Mouse (Mus musculus) testis, postnatal 10 days (tissue): Measurements from ENCODE around the gene Pde1a.

Experiments used
- DNase-seq: peaks from one replicate; pipeline ENCODE4 v3.0.0; 2021; ENCODE audit warnings: low spot score

Pde1a gene

GRCm38 (mm10) chr2:79815708-79816484 lies 313.4 kb downstream of the Pde1a start:
- DNase-seq, result no peak

- DNase-seq, result no peak
These were observed 330.6 kb downstream of the Pde1a start for GRCm38 (mm10) chr2:79798627-79799026.

DNA sequence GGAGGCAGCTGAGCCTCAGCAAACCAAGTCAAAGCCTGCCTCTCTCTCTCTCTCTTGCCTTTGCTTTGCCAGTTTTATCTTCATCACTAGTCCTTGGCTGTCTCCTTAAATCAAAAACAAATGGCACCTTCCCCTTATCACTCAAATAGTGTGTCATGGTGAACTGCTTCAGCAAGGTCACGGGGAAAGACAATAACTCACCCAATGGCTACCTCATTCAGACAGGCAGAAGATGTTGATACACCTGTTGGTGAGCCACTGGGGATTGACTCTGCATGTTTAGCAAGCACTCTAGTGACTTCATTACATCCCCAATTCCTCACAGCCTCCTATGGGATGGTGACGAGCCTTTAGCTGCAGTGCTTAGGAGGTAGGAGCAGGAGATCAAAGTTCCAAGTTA lies 331.8 kb downstream of the Pde1a start:
- no peak for DNase-seq

DNA sequence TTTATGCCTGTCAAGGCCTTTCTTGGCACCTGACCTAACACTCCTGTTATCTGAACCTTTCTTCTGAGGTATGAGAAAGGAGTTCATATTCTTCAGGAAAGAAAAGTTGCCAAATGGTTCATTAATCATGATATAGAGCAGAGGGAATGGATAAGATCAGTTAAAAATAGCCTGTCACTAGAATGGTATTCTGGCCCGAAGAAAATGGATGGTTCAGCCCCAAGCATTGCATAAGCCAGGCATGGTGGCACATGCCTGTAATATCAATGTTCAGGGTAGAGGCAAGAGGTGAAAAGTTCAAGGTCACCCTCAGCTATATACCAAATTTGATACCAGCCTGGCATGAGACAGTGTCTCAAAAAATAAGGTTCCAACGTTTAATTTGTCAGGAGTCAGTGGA lies 336.1 kb downstream of the Pde1a start:
- DNase-seq, result no peak

DNA sequence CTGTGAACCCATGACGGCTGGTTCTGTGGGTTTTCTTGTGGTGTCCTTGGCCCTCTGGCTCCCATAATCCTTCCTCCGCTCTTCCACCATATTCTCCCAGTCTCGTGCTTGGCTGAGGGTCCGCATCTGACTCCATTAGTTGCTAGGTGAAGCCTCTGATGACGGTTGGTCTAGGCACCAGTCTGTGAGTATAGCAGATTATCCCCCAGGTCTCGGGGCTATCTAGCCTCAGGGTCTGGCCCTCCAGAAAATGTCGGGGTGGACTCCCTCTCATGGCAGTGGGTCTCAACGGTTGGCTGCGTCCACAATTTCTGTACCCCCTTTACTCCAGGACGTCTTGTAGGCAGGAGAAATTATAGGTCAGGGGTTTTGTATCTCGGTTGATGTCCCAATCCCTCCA lies 342.8 kb downstream of the Pde1a start:
- DNase-seq, result no peak

DNA sequence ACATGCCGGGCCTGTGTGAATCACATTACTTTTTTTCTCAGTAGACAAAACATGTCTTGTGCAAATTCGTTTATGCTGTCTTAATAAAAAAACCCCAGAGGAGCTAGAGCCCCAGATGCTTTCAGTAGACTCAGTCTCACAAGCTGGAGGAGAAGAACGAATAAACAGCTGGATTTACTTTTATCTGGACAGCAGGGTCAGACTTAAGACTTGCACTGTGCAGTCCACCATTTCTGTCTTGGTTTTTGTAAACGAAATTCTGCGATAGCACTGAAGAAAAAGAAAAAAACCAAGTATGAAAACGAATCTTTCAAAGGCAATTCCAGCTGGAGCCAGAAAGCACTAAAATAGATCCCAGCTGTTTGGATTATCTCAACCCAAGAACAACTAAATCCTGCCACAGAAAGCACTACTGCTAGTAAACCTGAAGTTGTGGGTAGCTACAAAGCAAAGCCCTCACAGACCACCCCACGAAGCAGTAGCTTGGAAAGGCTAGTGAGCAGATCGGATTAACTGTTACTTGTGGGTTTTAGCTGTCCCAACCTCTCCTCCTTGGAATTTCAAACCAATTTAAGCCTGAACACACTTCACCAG lies 343.6 kb downstream of the Pde1a start:
- no peak for DNase-seq
